Mouse (Mus musculus) forebrain, embryonic 13.5 days (tissue): Measurements from ENCODE around the gene Ucp2. TPM values are rescaled to one million over a fixed set of nuclear protein-coding genes. Genes with fewer than 3 reads are reported as not detected.
A peak's percentile ranks its signal among the peaks of the same experiment; 100 is the strongest.
"Not testable (repeated sequence)": the region's sequence is repeated elsewhere in the genome, so short reads cannot be mapped to it uniquely, and the experiment has no call there.

ENCODE experiments used
- ATAC-seq: fragments of 200-750 bp; cut with Nextera tagmentation; 2 replicates; pipeline ENCODE4 v1.8.0; 2017
- H3K27ac ChIP-seq: fragments of 300-500 bp; sonication (generic); 2 replicates; pipeline ENCODE4 v1.5.1; 2015; ENCODE audit warnings: inconsistent platforms, mild to moderate bottlenecking, moderate library complexity
- H3K27me3 ChIP-seq: fragments of 300-500 bp; sonication (generic); 2 replicates; pipeline ENCODE4 v1.6.1; 2015; ENCODE audit warnings: mild to moderate bottlenecking, inconsistent platforms
- H3K36me3 ChIP-seq: fragments of 300-500 bp; sonication (generic); 2 replicates; pipeline ENCODE4 v1.6.1; 2015; ENCODE audit warnings: mild to moderate bottlenecking, inconsistent platforms; ENCODE audit not compliant: poor library complexity, severe bottlenecking
- H3K4me1 ChIP-seq: fragments of 300-500 bp; sonication (generic); 2 replicates; pipeline ENCODE4 v1.6.1; 2015; ENCODE audit warnings: inconsistent platforms
- H3K4me2 ChIP-seq: fragments of 300-500 bp; sonication (generic); 2 replicates; pipeline ENCODE4 v1.6.1; 2015; ENCODE audit warnings: inconsistent platforms, mild to moderate bottlenecking, moderate library complexity
- H3K4me3 ChIP-seq: fragments of 300-500 bp; sonication (generic); 2 replicates; pipeline ENCODE4 v1.5.1; 2015; ENCODE audit warnings: mild to moderate bottlenecking, inconsistent platforms
- H3K9ac ChIP-seq: fragments of 300-500 bp; sonication (generic); 2 replicates; pipeline ENCODE4 v1.6.1; 2015; ENCODE audit warnings: mild to moderate bottlenecking, inconsistent platforms
- H3K9me3 ChIP-seq: fragments of 300-500 bp; sonication (generic); replicated peaks from 2 replicates; pipeline ENCODE4 v1.6.1; 2016; ENCODE audit warnings: inconsistent platforms
- WGBS: fragments of 180-500 bp; shearing (Covaris S2); methylation state at CpG from one replicate; pipeline ENCODE4 v1.1.7; 2015; 5-methylcytosine and 5-hydroxymethylcytosine counted together
- polyA plus RNA-seq: library from polyadenylated mRNA; unstranded; fragments of >200 nt; fragmentation: Nextera tagmentation; extraction: Ambion mirVana; gene quantifications from 2 replicates; pipeline ENCODE4 v1.2.1, GENCODE M21; 2015

Ucp2 gene
- polyA plus RNA-seq, 1 experiment from 2014 or later, result 43.9 TPM

DNA sequence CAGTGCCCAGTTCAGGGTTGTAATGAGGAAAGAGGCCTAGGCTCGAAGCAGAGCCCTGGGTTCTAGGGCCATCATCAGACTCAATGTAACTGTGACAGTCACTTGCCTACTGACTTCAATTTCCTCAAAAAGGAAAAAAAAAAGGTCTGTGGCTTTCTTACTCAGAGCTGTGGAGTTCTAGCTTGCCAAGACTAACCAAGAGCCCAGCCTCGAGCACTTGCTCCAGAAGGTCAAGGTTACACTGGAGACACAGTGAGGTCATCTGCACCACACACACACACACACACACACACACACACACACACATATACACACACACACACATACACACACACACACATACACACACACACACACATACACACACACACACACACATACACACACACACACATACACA is 11.1 kb upstream of the Ucp2 start:
- not testable (repeated sequence) for H3K4me1 ChIP-seq, H3K9ac ChIP-seq, H3K27me3 ChIP-seq, H3K9me3 ChIP-seq, H3K27ac ChIP-seq, H3K4me3 ChIP-seq, H3K4me2 ChIP-seq, H3K36me3 ChIP-seq, ATAC-seq
- 84% methylated on average over 2 of the region's 2 CpGs for WGBS

DNA sequence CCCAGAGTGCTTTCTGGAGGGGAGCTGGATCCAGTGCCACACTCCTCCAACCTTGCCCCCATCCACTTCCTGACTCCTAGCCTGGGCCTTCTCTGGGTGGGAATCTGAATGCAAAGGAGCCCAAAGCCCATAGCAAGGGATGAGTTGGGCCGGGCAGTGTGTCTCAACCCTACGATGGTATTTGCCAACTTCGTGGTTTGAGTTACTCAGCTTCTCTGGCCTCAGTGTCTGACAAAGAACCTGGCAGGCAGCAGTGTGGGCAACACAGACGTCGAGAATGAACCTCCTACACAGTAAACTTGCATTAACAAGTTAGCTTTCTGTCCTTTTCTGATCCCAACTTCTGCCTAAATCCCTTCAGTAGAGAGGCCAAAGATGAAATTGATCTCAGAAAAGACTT is 8.6 kb upstream of the Ucp2 start:
- Histone ChIP-seq H3K4me1 (peaks cover 10% of the 10 kb centered on the region), H3K9ac (no peak overlapping the region), H3K27ac (no peak overlapping the region), H3K4me2 (no peak overlapping the region), H3K27me3 (no peaks in the 10 kb centered on the region), H3K4me3 (no peak overlapping the region), H3K9me3 (no peaks in the 10 kb centered on the region), H3K36me3 (no peaks in the 10 kb centered on the region)
- ATAC-seq, result no peak
- 88% methylated on average over 5 of the region's 5 CpGs for WGBS

DNA sequence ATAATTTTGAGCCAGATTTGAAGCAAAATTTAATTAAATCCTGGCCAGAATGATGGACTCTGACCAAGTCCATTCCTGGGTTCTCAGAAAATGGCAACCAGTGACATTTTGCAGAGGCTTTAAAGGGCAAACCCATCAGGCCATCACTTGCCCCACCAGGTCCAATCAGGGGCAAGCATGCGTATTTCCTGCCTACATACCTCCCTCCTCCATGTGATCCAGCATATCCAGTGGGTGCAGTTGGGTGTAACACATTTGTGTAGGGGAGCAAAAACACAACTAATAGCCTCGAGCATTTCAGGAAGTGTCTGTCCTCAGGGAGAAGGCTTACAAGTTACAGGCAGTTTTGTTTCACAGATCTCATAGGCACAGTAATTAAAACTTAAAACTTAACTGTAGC is 5.8 kb upstream of the Ucp2 start:
- no peak for ATAC-seq
- Histone ChIP-seq H3K4me1 (peaks cover 11% of the 10 kb centered on the region), H3K36me3 (no peaks in the 10 kb centered on the region), H3K9ac (no peak overlapping the region), H3K4me3 (no peak overlapping the region), H3K9me3 (no peaks in the 10 kb centered on the region), H3K27ac (no peak overlapping the region), H3K4me2 (no peak overlapping the region), H3K27me3 (peaks cover 2% of the 10 kb centered on the region; the same call in 1 of the 2 replicates)
- WGBS, result 85% methylated on average over 2 of the region's 2 CpGs

DNA sequence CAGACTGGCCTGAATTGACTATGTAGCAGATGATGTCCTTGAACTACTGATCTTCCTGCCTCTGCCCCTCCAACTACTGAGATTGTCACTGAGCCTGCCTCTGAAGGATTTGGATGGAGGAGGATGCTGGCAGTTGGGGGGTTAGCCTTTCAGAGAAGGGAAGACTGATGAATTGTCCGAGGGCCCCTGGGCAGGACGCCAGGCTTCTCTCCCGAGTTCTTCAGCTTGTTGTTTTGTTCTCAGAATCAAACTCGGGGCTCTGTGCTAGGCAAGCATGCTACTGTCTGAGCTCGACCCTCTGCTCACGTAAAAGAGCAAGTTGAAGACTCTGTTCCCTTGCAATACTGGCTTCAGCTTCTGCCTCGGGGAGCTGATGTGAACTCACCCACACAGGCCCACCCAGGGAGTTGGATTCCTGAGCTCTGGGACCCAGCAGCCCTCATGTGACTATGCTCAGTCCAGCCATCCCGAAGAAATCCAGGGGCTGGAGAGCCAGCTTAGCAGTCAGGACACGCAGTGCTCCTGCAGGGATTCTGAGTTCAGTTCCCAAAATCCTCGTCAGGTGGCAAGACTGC is 4.6 kb upstream of the Ucp2 start:
- ATAC-seq, result peak; percentile 52
- H3K9ac ChIP-seq, result no peak overlapping the region
- WGBS, result 13% methylated on average over 10 of the region's 10 CpGs

DNA sequence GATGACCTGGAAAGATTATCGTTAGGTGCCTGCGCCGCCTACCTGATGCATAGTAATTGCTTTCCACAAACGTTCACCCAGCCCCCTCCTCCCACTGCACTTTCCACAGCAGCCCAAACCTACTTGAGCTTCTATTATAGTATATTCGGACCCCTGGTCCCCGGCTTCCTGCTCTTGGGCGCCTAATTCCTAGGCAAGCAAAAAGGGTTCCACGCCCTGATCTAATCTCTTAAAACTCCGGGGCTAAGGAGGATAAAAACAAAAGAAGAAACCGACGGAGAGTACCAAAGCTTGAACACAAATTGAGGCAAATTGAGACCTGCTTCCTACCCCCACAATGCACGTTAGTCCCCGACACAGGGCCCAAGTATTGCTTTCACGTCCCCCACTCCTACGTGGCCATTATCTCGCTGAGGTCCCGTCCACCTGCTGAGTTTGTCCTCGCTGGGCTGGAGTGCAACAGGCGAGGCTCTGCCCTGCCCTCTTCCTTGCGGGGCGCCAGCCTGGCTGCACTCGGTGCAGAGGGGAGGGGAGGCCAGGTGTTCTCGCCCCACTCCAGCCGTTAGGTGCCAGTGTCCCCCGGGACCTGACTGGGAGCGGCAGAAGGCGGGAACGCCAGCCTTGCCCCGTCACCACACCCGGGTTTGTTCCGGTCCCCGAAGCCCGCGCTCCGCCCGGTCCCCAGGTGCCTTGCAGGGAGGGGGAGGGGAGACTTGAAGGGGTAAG is 583 bp upstream of the Ucp2 start:
- Histone ChIP-seq H3K9me3 (no peaks in the 10 kb centered on the region), H3K9ac (peak overlapping the region; percentile 56), H3K27ac (no peak overlapping the region), H3K4me3 (peak overlapping the region; percentile 38), H3K4me2 (peak overlapping the region; percentile 66), H3K4me1 (peaks cover 44% of the 10 kb centered on the region), H3K36me3 (no peaks in the 10 kb centered on the region; the same call in 1 of the 2 replicates), H3K27me3 (peaks cover 9% of the 10 kb centered on the region; the same call in 1 of the 2 replicates)
- ATAC-seq, result peak; percentile 1; the same call in 1 of the 2 replicates
- 2% methylated on average over 36 of the region's 36 CpGs for WGBS

More for the DNA sequence above, 4.6 kb upstream of the Ucp2 start:
- peak overlapping the region; percentile 27 for H3K27ac ChIP-seq
- H3K36me3 ChIP-seq, result no peaks in the 10 kb centered on the region
- no peak overlapping the region; the same call in 1 of the 2 replicates for H3K4me2 ChIP-seq
- no peak overlapping the region for H3K4me3 ChIP-seq
- H3K9me3 ChIP-seq, result no peaks in the 10 kb centered on the region
- peaks cover 9% of the 10 kb centered on the region; the same call in 1 of the 2 replicates for H3K27me3 ChIP-seq
- H3K4me1 ChIP-seq, result peaks cover 23% of the 10 kb centered on the region

DNA sequence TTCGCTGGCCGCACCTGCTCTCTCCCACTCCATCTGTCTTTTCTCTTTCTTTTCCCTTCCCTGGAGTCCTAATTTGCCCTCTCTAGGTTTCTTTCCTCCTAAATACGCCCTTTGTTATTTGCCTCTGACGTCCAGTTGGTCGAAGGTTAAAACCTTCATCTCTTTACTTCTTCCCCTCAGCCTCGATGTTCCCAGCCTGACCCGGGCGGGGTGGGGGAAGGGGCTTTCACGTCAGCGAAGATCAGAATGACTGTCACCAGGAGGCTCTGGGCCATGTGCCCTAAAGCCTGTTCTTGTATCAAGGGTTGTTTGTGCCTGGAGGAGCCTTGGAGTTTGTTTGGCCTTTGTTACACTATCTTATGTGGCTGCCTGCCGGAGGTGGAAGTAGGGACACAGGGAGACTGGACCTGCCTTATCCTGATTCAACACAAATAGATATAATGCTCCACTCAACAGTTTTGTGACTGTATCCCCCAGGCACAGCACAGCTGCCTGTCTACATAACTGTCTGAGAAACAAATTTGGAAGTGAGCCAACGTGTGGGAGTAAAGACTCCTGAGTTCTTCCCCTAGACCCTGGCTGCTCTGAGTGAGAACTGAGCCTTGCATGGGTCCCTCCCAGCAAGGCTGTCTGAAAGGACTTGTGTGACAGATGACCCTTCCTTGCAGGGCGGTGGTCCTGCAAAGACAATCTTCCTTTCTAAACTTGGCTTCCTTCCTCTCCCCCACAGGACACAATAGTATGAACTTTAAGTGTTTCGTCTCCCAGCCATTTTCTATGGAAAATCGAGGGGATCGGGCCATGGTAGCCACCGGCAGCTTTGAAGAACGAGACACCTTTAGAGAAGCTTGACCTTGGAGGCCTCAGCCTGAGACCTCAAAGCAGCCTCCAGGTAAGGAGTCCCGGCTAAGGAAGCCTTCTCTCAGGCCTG is 612 bp downstream of the Ucp2 start:
- Histone ChIP-seq H3K27ac (no peak overlapping the region), H3K36me3 (peaks cover 4% of the 10 kb centered on the region; the same call in 1 of the 2 replicates), H3K9me3 (no peaks in the 10 kb centered on the region), H3K27me3 (peaks cover 9% of the 10 kb centered on the region; the same call in 1 of the 2 replicates), H3K4me3 (peak overlapping the region; percentile 38), H3K4me1 (peaks cover 38% of the 10 kb centered on the region), H3K4me2 (peak overlapping the region; percentile 66), H3K9ac (peak overlapping the region; percentile 56; the same call in 1 of the 2 replicates)
- peak; percentile 6; the same call in 1 of the 2 replicates for ATAC-seq
- 43% methylated on average over 19 of the region's 19 CpGs for WGBS

DNA sequence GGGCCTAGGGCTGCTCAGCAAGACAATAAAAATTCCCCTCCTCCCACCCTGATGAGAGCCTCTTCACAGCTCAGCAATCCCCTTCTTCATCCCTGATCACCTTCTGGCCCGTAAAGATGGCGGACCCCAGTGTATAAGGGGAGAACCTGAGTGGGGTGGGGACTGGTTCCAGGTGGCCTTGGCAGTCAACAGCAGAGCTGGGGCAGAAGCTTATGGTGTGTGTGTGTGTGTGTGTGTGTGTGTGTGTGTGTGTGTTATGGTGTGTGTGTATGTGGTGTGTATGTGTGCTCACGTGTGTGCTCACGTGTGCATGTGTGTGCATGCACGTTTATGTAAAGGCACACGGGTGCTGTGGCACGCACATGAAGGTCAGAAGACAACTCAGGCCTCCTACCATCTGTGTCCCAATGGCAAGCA is 1.3 kb downstream of the Ucp2 start:
- Histone ChIP-seq H3K4me3 (peak overlapping the region; percentile 38; the same call in 1 of the 2 replicates), H3K4me1 (peaks cover 34% of the 10 kb centered on the region), H3K27ac (no peak overlapping the region), H3K27me3 (peaks cover 9% of the 10 kb centered on the region; the same call in 1 of the 2 replicates), H3K36me3 (peaks cover 4% of the 10 kb centered on the region; the same call in 1 of the 2 replicates), H3K9ac (no peak overlapping the region), H3K4me2 (peak overlapping the region; percentile 66), H3K9me3 (no peaks in the 10 kb centered on the region)
- 92% methylated on average over 7 of the region's 7 CpGs for WGBS
- ATAC-seq, result no peak

DNA sequence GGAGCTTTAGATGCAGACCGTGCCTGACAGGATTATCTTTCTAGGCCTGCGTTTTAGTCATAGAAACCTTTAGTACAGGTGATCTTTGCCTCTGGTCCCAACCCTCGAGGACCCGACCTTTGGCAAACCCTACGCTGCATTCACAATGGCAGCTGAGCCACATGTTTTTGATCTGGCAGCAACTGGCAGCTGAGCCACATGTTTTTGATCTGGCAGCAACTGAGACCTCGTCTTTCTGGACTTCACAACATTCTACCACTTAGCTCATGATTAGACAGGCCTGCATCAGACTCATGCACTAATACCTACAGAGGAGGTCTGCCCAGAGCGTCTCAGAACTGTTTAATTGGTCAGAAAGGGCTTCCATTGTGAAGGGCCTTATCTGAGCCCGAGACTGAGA is 1.9 kb downstream of the Ucp2 start:
- Histone ChIP-seq H3K4me1 (peaks cover 34% of the 10 kb centered on the region), H3K9ac (0 out of 2 replicates have a peak overlapping the region, but pooled peaks have one; percentile 17), H3K4me3 (no peak overlapping the region), H3K36me3 (peaks cover 4% of the 10 kb centered on the region; the same call in 1 of the 2 replicates), H3K9me3 (no peaks in the 10 kb centered on the region), H3K27ac (peak overlapping the region; percentile 45), H3K27me3 (peaks cover 9% of the 10 kb centered on the region; the same call in 1 of the 2 replicates), H3K4me2 (peak overlapping the region; percentile 32)
- 44% methylated on average over 8 of the region's 8 CpGs for WGBS
- ATAC-seq, result no peak; the same call in none of the 2 replicates

DNA sequence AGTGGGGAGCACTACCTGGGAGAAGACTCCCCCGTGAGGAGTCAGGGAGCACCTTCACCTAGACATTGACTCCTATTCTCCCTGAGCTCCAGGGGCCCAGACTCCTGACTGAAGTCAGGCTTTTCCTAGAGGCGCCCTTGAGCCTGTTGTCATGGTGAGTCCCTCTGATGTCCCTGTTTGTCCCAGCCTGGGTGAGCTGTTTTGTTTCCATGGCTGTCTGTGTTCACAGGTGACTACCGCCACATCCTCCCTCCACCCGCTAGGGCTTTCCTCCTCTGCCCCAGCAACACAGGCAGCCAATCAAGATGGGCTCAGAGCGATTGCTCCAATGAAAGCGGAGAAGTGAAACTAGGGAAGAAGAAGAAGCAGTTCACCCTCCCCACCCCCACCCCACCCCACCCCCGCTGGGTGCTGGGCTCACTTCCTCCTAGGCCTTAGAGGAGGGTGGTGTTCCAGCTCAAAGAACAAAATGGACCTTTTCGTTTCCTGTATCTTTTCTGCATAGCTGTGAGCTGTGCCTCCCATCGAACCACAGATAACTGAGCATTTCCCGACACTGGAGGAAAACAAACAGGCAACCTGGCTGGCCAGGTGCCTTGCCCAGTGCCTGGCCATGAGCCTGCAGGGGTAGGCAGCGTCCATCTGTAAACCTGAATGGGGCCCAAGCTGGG is 2.6 kb downstream of the Ucp2 start:
- Histone ChIP-seq H3K27me3 (peaks cover 9% of the 10 kb centered on the region; the same call in 1 of the 2 replicates), H3K4me1 (peaks cover 34% of the 10 kb centered on the region), H3K27ac (peak overlapping the region; percentile 58), H3K4me2 (peak overlapping the region; percentile 32), H3K9me3 (no peaks in the 10 kb centered on the region), H3K4me3 (no peak overlapping the region), H3K9ac (0 out of 2 replicates have a peak overlapping the region, but pooled peaks have one; percentile 17), H3K36me3 (peaks cover 4% of the 10 kb centered on the region; the same call in 1 of the 2 replicates)
- 30% methylated on average over 11 of the region's 11 CpGs for WGBS
- peak; percentile 80 for ATAC-seq

DNA sequence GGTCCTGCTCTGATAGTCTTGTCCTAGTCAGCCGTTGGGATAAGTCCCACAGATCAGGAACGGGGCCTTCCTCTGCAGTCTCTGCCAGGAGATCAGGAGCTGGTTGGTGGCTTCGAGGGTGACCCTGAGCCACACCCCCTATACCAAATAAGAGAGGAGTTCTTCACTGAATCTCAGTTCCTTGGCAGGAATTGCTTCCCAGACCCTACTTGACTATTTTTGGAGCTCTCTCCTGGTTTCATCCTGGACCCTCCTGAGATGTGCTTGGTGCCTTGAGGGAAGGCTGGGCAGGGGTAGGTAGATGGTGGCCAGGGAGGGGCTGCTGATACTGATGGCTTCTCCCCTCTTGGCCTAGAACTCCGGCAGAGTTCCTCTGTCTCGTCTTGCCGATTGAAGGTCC is 3.2 kb downstream of the Ucp2 start:
- no peak for ATAC-seq
- 87% methylated on average over 6 of the region's 6 CpGs for WGBS
- Histone ChIP-seq H3K27me3 (peaks cover 9% of the 10 kb centered on the region; the same call in 1 of the 2 replicates), H3K27ac (peak overlapping the region; percentile 58; the same call in 1 of the 2 replicates), H3K9me3 (no peaks in the 10 kb centered on the region), H3K36me3 (peaks cover 4% of the 10 kb centered on the region; the same call in 1 of the 2 replicates), H3K4me2 (peak overlapping the region; percentile 19; the same call in 1 of the 2 replicates), H3K4me1 (peaks cover 34% of the 10 kb centered on the region), H3K4me3 (no peak overlapping the region), H3K9ac (no peak overlapping the region)

DNA sequence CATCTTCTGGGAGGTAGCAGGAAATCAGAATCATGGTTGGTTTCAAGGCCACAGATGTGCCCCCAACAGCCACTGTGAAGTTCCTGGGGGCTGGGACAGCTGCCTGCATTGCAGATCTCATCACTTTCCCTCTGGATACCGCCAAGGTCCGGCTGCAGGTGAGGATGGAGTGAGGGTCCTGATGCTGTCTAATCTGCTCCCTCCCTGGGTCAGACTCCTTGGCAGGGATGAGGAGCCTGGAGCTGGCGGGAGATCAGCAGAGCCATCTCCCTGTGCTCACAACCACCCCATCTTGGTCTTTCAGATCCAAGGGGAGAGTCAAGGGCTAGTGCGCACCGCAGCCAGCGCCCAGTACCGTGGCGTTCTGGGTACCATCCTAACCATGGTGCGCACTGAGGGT is 3.7 kb downstream of the Ucp2 start:
- H3K27ac ChIP-seq, result no peak overlapping the region
- peaks cover 4% of the 10 kb centered on the region; the same call in 1 of the 2 replicates for H3K36me3 ChIP-seq
- no peak overlapping the region for H3K4me3 ChIP-seq
- over 99% methylated on average over 9 of the region's 9 CpGs for WGBS
- no peak overlapping the region for H3K9ac ChIP-seq
- H3K9me3 ChIP-seq, result no peaks in the 10 kb centered on the region
- peaks cover 34% of the 10 kb centered on the region for H3K4me1 ChIP-seq
- H3K27me3 ChIP-seq, result peaks cover 9% of the 10 kb centered on the region; the same call in 1 of the 2 replicates
- no peak overlapping the region for H3K4me2 ChIP-seq
- no peak for ATAC-seq
